Mouse (Mus musculus) midbrain, embryonic 11.5 days (tissue): ENCODE measurements around the gene 2610318N02Rik. TPM values are rescaled to one million over a fixed set of nuclear protein-coding genes. Genes with fewer than 3 reads are reported as not detected.

Experiments used
- ATAC-seq: fragments of 200-750 bp; cut with Nextera tagmentation; 2 replicates; pipeline ENCODE4 v1.8.0; 2017; ENCODE audit warnings: moderate TSS enrichment, moderate library complexity; ENCODE audit not compliant: low FRiP score
- DNase-seq: peaks from one replicate; pipeline ENCODE4 v3.0.0; 2015; ENCODE audit warnings: low spot score; ENCODE audit errors: missing footprints
- H3K27ac ChIP-seq: fragments of 300-500 bp; sonication (generic); 2 replicates; pipeline ENCODE4 v1.5.1; 2014; ENCODE audit warnings: low read depth, low read length
- H3K27me3 ChIP-seq: fragments of 300-500 bp; sonication (generic); 2 replicates; pipeline ENCODE4 v1.6.1; 2014; ENCODE audit warnings: mild to moderate bottlenecking, low read length, moderate library complexity, mixed read lengths; ENCODE audit not compliant: control insufficient read depth, insufficient read depth
- H3K36me3 ChIP-seq: fragments of 300-500 bp; sonication (generic); 2 replicates; pipeline ENCODE4 v1.6.1; 2014; ENCODE audit warnings: mild to moderate bottlenecking, low read length, moderate library complexity, mixed read lengths; ENCODE audit not compliant: control insufficient read depth, insufficient read depth
- H3K4me1 ChIP-seq: fragments of 300-500 bp; sonication (generic); 2 replicates; pipeline ENCODE4 v1.6.1; 2014; ENCODE audit warnings: low read length; ENCODE audit not compliant: control insufficient read depth, insufficient read depth
- H3K4me2 ChIP-seq: fragments of 300-500 bp; sonication (generic); 2 replicates; pipeline ENCODE4 v1.6.1; 2014; ENCODE audit warnings: mild to moderate bottlenecking, moderate library complexity
- H3K4me3 ChIP-seq: fragments of 300-500 bp; sonication (generic); 2 replicates; pipeline ENCODE4 v1.5.1; 2014; ENCODE audit warnings: low read depth, low read length
- H3K9ac ChIP-seq: fragments of 300-500 bp; sonication (generic); 2 replicates; pipeline ENCODE4 v1.6.1; 2014; ENCODE audit warnings: low read length
- H3K9me3 ChIP-seq: fragments of 300-500 bp; sonication (generic); 2 replicates; pipeline ENCODE4 v1.6.1; 2016; ENCODE audit warnings: low read length; ENCODE audit not compliant: control insufficient read depth
- WGBS: fragments of 180-500 bp; shearing (Covaris S2); extraction: QIAGEN DNeasy Blood & Tissue Kit; methylation state at CpG from one replicate; pipeline ENCODE4 v1.1.7; 2014; 5-methylcytosine and 5-hydroxymethylcytosine counted together
- microRNA counts: library from miRNA; unstranded; fragments of <30 nt; microRNA quantifications from one replicate; lab custom pipeline; 2015
- microRNA-seq: library from miRNA; unstranded; fragments of <30 nt; microRNA quantifications from one replicate; pipeline ENCODE4, GENCODE M21; 2017
- polyA plus RNA-seq: library from polyadenylated mRNA; unstranded; fragments of >200 nt; fragmentation: Nextera tagmentation; extraction: Ambion mirVana; gene quantifications from 2 replicates; pipeline ENCODE4 v1.2.1, GENCODE M21; 2014

The 2610318N02Rik gene
- polyA plus RNA-seq, 1 experiment from 2014 or later, result 108 TPM

DNA sequence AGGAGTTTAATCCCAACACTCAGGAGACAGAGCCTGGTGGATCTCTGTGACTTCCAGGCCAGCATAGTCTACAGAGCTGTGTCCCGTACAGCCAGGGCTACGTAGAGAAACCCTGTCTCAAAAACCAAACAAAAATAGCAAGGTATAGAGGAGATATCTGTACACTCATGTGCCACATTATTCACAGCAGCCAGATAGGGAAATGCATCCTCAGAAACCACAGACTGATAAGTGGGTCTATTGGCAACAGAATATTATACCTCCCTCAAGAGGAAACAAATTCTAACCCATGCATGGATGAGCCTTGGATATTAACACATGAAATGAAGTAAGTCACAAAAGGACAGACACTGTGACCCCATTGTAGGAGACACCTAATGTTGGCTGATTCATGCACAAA is 57.4 kb downstream of the 2610318N02Rik start:
- 87% methylated on average over 2 of the region's 2 CpGs for WGBS
- no peak overlapping the region for H3K9ac ChIP-seq
- H3K4me2 ChIP-seq, result no peak overlapping the region
- no peak for DNase-seq
- H3K27me3 ChIP-seq, result no peaks in the 10 kb centered on the region
- H3K9me3 ChIP-seq, result no peaks in the 10 kb centered on the region
- no peaks in the 10 kb centered on the region for H3K36me3 ChIP-seq
- H3K4me3 ChIP-seq, result no peak overlapping the region
- no peaks in the 10 kb centered on the region; the same call in 1 of the 2 replicates for H3K4me1 ChIP-seq
- no peak overlapping the region for H3K27ac ChIP-seq
- ATAC-seq, result no peak

MicroRNAs encoded within 50 kb of the gene (microRNA counts, 519-probe panel; counts per million panel counts)
- 6,829 counts per million, percentile 91 among the panel's probes with 10 or more counts for microRNA mmu-miR-130b (lab: Ali Mortazavi, UCI)
- 4,312 counts per million, percentile 37 among the panel's probes with 10 or more counts for microRNA mmu-miR-301b (lab: Ali Mortazavi, UCI)

Small RNAs within 50 kb of the gene (microRNA-seq; reads per million reads assigned to microRNA genes)
- 12,846 reads per million, percentile 97 among the genes with 10 or more reads in this experiment for gene Mir130b
- gene Mir301b, result 309 reads per million, percentile 67 among the genes with 10 or more reads in this experiment

Other genes starting within 250 kb of the 2610318N02Rik start
- 16.9 TPM in 2 replicates for gene Ppm1f, start 228.7 kb downstream of the 2610318N02Rik start, polyA plus RNA-seq
- 198 and 214 TPM in 2 replicates for gene Mapk1, start 141.8 kb downstream of the 2610318N02Rik start, polyA plus RNA-seq
- 123 and 127 TPM in 2 replicates for gene Ypel1, start 55.5 kb downstream of the 2610318N02Rik start, polyA plus RNA-seq
- gene Ppil2, start 13.9 kb downstream of the 2610318N02Rik start, polyA plus RNA-seq, result 142 and 147 TPM in 2 replicates
- gene Sdf2l1, start 7.2 kb upstream of the 2610318N02Rik start, polyA plus RNA-seq, result 59.7 and 62.9 TPM in 2 replicates
- 6.8 and 9.2 TPM in 2 replicates for gene Ydjc, start 19.5 kb upstream of the 2610318N02Rik start, polyA plus RNA-seq
- 0.40 and 0.41 TPM in 2 replicates for gene Ccdc116, start 22.1 kb upstream of the 2610318N02Rik start, polyA plus RNA-seq
- 429 and 446 TPM in 2 replicates for gene Ube2l3, start 77.5 kb upstream of the 2610318N02Rik start, polyA plus RNA-seq
- 1.2 and 1.7 TPM in 2 replicates for gene Rimbp3, start 83.4 kb upstream of the 2610318N02Rik start, polyA plus RNA-seq
- 10.3 and 10.8 TPM in 2 replicates for gene Hic2, start 108.4 kb upstream of the 2610318N02Rik start, polyA plus RNA-seq
- gene Tmem191c, start 150.9 kb upstream of the 2610318N02Rik start, polyA plus RNA-seq, result 6.8 and 7.4 TPM in 2 replicates
- gene Serpind1, start 206.2 kb upstream of the 2610318N02Rik start, polyA plus RNA-seq, result 0.22 and 0.28 TPM in 2 replicates